Mouse (Mus musculus) stomach, embryonic 16.5 days (tissue): ENCODE data around the gene Art3. TPM values are rescaled to one million over a fixed set of nuclear protein-coding genes. Genes with fewer than 3 reads are reported as not detected.
A peak's percentile ranks its signal among the peaks of the same experiment; 100 is the strongest.
"Not testable (repeated sequence)": the region's sequence is repeated elsewhere in the genome, so short reads cannot be mapped to it uniquely, and the experiment has no call there.

Source experiments
- ATAC-seq: fragments of 200-750 bp; cut with Nextera tagmentation; 2 replicates; pipeline ENCODE4 v1.8.0; 2017; ENCODE audit warnings: moderate number of reproducible peaks, moderate TSS enrichment; ENCODE audit not compliant: insufficient read depth, low FRiP score
- H3K27ac ChIP-seq: fragments of 300-500 bp; sonication (generic); 2 replicates; pipeline ENCODE4 v1.5.1; 2014; ENCODE audit warnings: low read length
- H3K27me3 ChIP-seq: fragments of 300-500 bp; sonication (generic); 2 replicates; pipeline ENCODE4 v1.6.1; 2014; ENCODE audit warnings: low read length, control low read depth, mixed read lengths; ENCODE audit not compliant: control insufficient read depth, insufficient read depth
- H3K36me3 ChIP-seq: fragments of 300-500 bp; sonication (generic); 2 replicates; pipeline ENCODE4 v1.6.1; 2014; ENCODE audit warnings: low read length; ENCODE audit not compliant: control insufficient read depth, insufficient read depth
- H3K4me1 ChIP-seq: fragments of 300-500 bp; sonication (generic); 2 replicates; pipeline ENCODE4 v1.6.1; 2014; ENCODE audit warnings: low read length, control low read depth, mixed read lengths; ENCODE audit not compliant: control insufficient read depth, insufficient read depth
- H3K4me2 ChIP-seq: fragments of 300-500 bp; sonication (generic); 2 replicates; pipeline ENCODE4 v1.6.1; 2014; ENCODE audit warnings: low read depth, low read length, mixed read lengths
- H3K4me3 ChIP-seq: fragments of 300-500 bp; sonication (generic); replicated peaks from 2 replicates; pipeline ENCODE4 v1.5.1; 2014; ENCODE audit warnings: mild to moderate bottlenecking, low read length
- H3K9ac ChIP-seq: fragments of 300-500 bp; sonication (generic); 2 replicates; pipeline ENCODE4 v1.6.1; 2014; ENCODE audit warnings: low read length
- H3K9me3 ChIP-seq: fragments of 300-500 bp; sonication (generic); replicated peaks from 2 replicates; pipeline ENCODE4 v1.6.1; 2016; ENCODE audit warnings: low read length, control low read depth; ENCODE audit not compliant: control insufficient read depth
- WGBS: fragments of 180-500 bp; shearing (Covaris S2); extraction: QIAGEN DNeasy Blood & Tissue Kit; methylation state at CpG from one replicate; pipeline ENCODE4 v1.1.7; 2014; 5-methylcytosine and 5-hydroxymethylcytosine counted together
- polyA plus RNA-seq: library from polyadenylated mRNA; unstranded; fragments of >200 nt; fragmentation: Nextera tagmentation; extraction: Ambion mirVana; gene quantifications from 2 replicates; pipeline ENCODE4 v1.2.1, GENCODE M21; 2015

The Art3 gene
- polyA plus RNA-seq, 1 experiment from 2014 or later, result 7.3 TPM

DNA sequence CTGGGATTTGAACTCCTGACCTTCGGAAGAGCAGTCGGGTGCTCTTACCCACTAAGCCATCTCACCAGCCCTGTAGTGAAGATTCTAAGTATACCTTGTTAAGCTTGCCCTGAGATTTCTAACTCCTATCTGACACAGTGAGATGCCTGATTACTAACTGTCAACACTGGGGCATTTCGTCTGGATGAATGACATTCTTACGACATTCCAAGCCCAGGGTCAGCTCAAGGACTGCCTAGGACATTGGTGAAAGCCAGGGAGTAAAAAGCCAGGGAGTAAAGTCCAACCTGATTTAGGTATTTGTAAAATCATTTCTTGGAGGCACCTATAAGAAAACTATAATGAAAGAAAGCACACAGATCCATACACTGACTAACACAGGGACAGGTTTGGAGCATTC lies 21.1 kb downstream of the Art3 start:
- H3K9me3 ChIP-seq, H3K4me1 ChIP-seq, H3K27me3 ChIP-seq, ATAC-seq, H3K27ac ChIP-seq, H3K36me3 ChIP-seq, H3K9ac ChIP-seq, H3K4me2 ChIP-seq, H3K4me3 ChIP-seq: not testable (repeated sequence)
- 55% methylated on average over 4 of the region's 4 CpGs for WGBS

GRCm38 (mm10) chr5:92353517-92353916 lies 21.9 kb downstream of the Art3 start:
- H3K27me3 ChIP-seq, result no peaks in the 10 kb centered on the region
- H3K4me2 ChIP-seq, result peak overlapping the region; percentile 43
- H3K9ac ChIP-seq, result 0 out of 2 replicates have a peak overlapping the region, but pooled peaks have one; percentile 49
- no peaks in the 10 kb centered on the region for H3K36me3 ChIP-seq
- H3K4me1 ChIP-seq, result peaks cover 1% of the 10 kb centered on the region; the same call in 1 of the 2 replicates
- ATAC-seq, result no peak
- H3K4me3 ChIP-seq, result peak overlapping the region; percentile 37
- H3K9me3 ChIP-seq, result no peaks in the 10 kb centered on the region
- WGBS, result 34% methylated on average over 11 of the region's 11 CpGs
- no peak overlapping the region for H3K27ac ChIP-seq

- 10% methylated on average over 11 of the region's 12 CpGs for WGBS
- Histone ChIP-seq H3K4me2 (no peak overlapping the region), H3K9ac (no peak overlapping the region), H3K4me3 (no peak overlapping the region), H3K36me3 (no peaks in the 10 kb centered on the region), H3K4me1 (no peaks in the 10 kb centered on the region), H3K27ac (no peak overlapping the region), H3K9me3 (no peaks in the 10 kb centered on the region), H3K27me3 (no peaks in the 10 kb centered on the region)
- ATAC-seq, result no peak; the same call in 1 of the 2 replicates
These were observed 26.4 kb downstream of the Art3 start for GRCm38 (mm10) chr5:92358033-92358432.

- ATAC-seq, result no peak
- no peaks in the 10 kb centered on the region for H3K36me3 ChIP-seq
- H3K9me3 ChIP-seq, result no peaks in the 10 kb centered on the region
- no peak overlapping the region for H3K27ac ChIP-seq
- H3K27me3 ChIP-seq, result no peaks in the 10 kb centered on the region
- no peak overlapping the region for H3K4me3 ChIP-seq
- H3K4me2 ChIP-seq, result no peak overlapping the region
- no peak overlapping the region for H3K9ac ChIP-seq
- WGBS, result 72% methylated on average over 11 of the region's 11 CpGs
- H3K4me1 ChIP-seq, result no peaks in the 10 kb centered on the region
These were observed 27.3 kb downstream of the Art3 start for GRCm38 (mm10) chr5:92358767-92359455.

DNA sequence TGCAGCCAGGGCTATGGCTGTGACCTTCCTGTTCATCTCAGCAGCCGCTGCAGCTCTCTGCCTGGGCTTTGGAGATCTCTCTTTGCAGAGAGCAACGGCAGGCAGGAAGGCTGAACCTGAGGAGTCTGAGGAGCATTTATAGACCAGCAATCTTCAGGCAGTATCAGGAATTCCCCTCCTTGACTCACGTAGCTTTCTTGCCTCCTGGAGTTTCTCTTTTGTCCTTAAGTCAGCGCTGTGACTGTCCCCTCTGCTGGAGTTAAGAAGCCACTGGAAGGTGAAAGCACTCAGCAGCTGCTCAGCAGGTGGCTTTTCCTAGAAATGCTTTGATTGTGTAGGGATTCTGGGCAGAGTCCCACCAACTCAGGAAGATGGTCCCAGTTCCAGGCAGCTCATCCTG lies 31.6 kb downstream of the Art3 start:
- WGBS, result 17% methylated on average over 4 of the region's 4 CpGs
- no peak for ATAC-seq
- H3K9me3 ChIP-seq, result no peaks in the 10 kb centered on the region
- no peaks in the 10 kb centered on the region for H3K4me1 ChIP-seq
- no peaks in the 10 kb centered on the region for H3K36me3 ChIP-seq
- no peak overlapping the region for H3K27ac ChIP-seq
- no peaks in the 10 kb centered on the region for H3K27me3 ChIP-seq
- H3K4me3 ChIP-seq, result no peak overlapping the region
- H3K4me2 ChIP-seq, result no peak overlapping the region
- no peak overlapping the region for H3K9ac ChIP-seq

DNA sequence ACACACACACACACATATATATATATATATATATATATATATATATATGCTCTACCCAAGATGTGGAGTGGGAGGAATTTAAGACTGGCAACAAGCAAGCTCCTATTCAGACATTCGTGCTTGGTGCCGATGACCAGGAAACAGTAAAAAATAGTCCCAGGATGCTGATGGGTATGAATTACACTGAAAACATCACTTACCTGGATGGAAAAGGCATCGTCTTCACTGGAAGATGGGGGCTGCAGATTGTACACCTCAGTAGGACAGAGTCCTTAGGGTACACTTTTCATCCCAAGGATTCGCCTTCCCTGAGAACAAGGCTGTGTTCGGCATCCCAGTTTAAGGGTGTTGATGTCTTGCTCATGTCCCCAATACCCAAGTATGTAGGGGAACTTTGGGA lies 32.4 kb downstream of the Art3 start:
- H3K27ac ChIP-seq, result no peak overlapping the region
- no peak overlapping the region for H3K9ac ChIP-seq
- no peak overlapping the region for H3K4me3 ChIP-seq
- H3K9me3 ChIP-seq, result no peaks in the 10 kb centered on the region
- no peaks in the 10 kb centered on the region for H3K4me1 ChIP-seq
- 88% methylated on average over 5 of the region's 5 CpGs for WGBS
- ATAC-seq, result no peak
- H3K36me3 ChIP-seq, result no peaks in the 10 kb centered on the region
- no peak overlapping the region for H3K4me2 ChIP-seq
- no peaks in the 10 kb centered on the region for H3K27me3 ChIP-seq

DNA sequence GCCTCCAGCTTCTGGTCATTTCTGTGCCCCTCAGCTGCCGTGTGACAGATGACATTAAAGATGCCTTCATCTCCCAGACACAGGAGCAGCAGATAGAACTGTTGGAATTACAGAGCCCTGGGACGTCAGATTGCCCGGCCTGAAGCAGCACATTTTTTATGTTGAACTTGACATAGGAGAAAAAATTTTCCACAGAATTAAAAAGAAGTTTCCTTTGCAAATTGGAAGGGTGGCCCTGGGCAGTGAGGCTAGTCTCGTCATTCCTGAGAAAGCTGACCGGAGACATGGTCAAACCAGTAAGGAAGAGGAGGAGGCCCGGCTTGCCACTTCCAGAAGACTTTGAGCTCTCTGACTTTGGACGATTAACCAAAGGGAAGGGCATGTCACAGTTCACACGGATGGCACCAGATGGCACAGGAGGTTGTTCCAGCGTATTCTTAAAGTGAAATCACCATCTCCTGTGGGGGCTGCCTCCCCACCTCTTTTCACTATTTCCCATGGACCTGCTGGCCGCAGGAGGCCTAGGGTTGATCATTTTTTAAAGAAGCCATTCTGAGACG lies 33.6 kb downstream of the Art3 start:
- H3K27ac ChIP-seq, result no peak overlapping the region
- 82% methylated on average over 11 of the region's 11 CpGs for WGBS
- no peak for ATAC-seq
- H3K9ac ChIP-seq, result no peak overlapping the region
- H3K4me2 ChIP-seq, result no peak overlapping the region
- no peaks in the 10 kb centered on the region for H3K9me3 ChIP-seq
- H3K4me1 ChIP-seq, result no peaks in the 10 kb centered on the region; the same call in 1 of the 2 replicates
- H3K36me3 ChIP-seq, result no peaks in the 10 kb centered on the region
- H3K27me3 ChIP-seq, result no peaks in the 10 kb centered on the region
- H3K4me3 ChIP-seq, result no peak overlapping the region

- Histone ChIP-seq H3K4me3 (no peak overlapping the region), H3K27ac (no peak overlapping the region), H3K4me1 (no peaks in the 10 kb centered on the region; the same call in 1 of the 2 replicates), H3K9me3 (no peaks in the 10 kb centered on the region), H3K4me2 (0 out of 2 replicates have a peak overlapping the region, but pooled peaks have one; percentile 15), H3K27me3 (no peaks in the 10 kb centered on the region), H3K36me3 (no peaks in the 10 kb centered on the region), H3K9ac (no peak overlapping the region)
- 43% methylated on average over 6 of the region's 6 CpGs for WGBS
- ATAC-seq, result no peak
These were observed 34.9 kb downstream of the Art3 start for GRCm38 (mm10) chr5:92366565-92366964.

- 47% methylated on average over 10 of the region's 10 CpGs for WGBS
These were observed 36.8 kb downstream of the Art3 start for GRCm38 (mm10) chr5:92368392-92368791.

More at GRCm38 (mm10) chr5:92368392-92368791, 36.8 kb downstream of the Art3 start:
- Histone ChIP-seq H3K27me3 (no peaks in the 10 kb centered on the region), H3K9me3 (no peaks in the 10 kb centered on the region), H3K36me3 (no peaks in the 10 kb centered on the region), H3K4me3 (no peak overlapping the region), H3K4me2 (no peak overlapping the region), H3K9ac (no peak overlapping the region), H3K27ac (no peak overlapping the region), H3K4me1 (no peaks in the 10 kb centered on the region; the same call in 1 of the 2 replicates)
- no peak for ATAC-seq
